Mouse (Mus musculus): Measurements from ENCODE around the gene Spag17.
"Not testable (repeated sequence)": the region's sequence is repeated elsewhere in the genome, so short reads cannot be mapped to it uniquely, and the experiment has no call there.

Spag17 gene

GRCm38 (mm10) chr3:99885187-99885811 lies at the start of gene Spag17:
TSS of gene Spag17 (plus strand) at chr3:99885406.
- no peak for DNase-seq (ENCODE audit: low spot score in 2 of 2)

- DNase-seq (ENCODE audit: low spot score in 2 of 2): no peak
Measured at GRCm38 (mm10) chr3:99842333-99842732, 42.9 kb upstream of the Spag17 start.

GRCm38 (mm10) chr3:99842808-99843207 lies 42.4 kb upstream of the Spag17 start:
- no peak for DNase-seq (ENCODE audit: low spot score in 2 of 2)

- DNase-seq (ENCODE audit: low spot score in 2 of 2): no peak
Measured at GRCm38 (mm10) chr3:99843233-99843632, 42.0 kb upstream of the Spag17 start.

- DNase-seq (ENCODE audit: low spot score in 2 of 2): no peak
Measured at GRCm38 (mm10) chr3:99850926-99851325, 34.3 kb upstream of the Spag17 start.

GRCm38 (mm10) chr3:99854595-99854994 lies 30.6 kb upstream of the Spag17 start:
- no peak for DNase-seq (ENCODE audit: low spot score in 2 of 2)

GRCm38 (mm10) chr3:99858922-99859321 lies 26.3 kb upstream of the Spag17 start:
- DNase-seq (ENCODE audit: low spot score in 2 of 2): no peak

- DNase-seq (ENCODE audit: low spot score in 2 of 2): no peak
Measured at GRCm38 (mm10) chr3:99864706-99865105, 20.5 kb upstream of the Spag17 start.

GRCm38 (mm10) chr3:99875137-99875536 lies 10.1 kb upstream of the Spag17 start:
- DNase-seq (ENCODE audit: low spot score in 2 of 2): no peak

- no peak for DNase-seq (ENCODE audit: low spot score in 2 of 2)
Measured at GRCm38 (mm10) chr3:99881498-99881897, 3.7 kb upstream of the Spag17 start.

- DNase-seq (ENCODE audit: low spot score in 2 of 2): no peak
Measured at GRCm38 (mm10) chr3:99883988-99884564, 1.1 kb upstream of the Spag17 start.

- DNase-seq (ENCODE audit: low spot score in 2 of 2): not testable (repeated sequence)
Measured at GRCm38 (mm10) chr3:99894741-99895140, 9.5 kb downstream of the Spag17 start.

- DNase-seq (ENCODE audit: low spot score in 2 of 2): no peak
Measured at GRCm38 (mm10) chr3:99913809-99914439, 28.7 kb downstream of the Spag17 start.

- no peak for DNase-seq (ENCODE audit: low spot score in 2 of 2)
Measured at GRCm38 (mm10) chr3:99922944-99923343, 37.7 kb downstream of the Spag17 start.

- DNase-seq (ENCODE audit: low spot score in 2 of 2): no peak
Measured at GRCm38 (mm10) chr3:99930920-99931620, 45.9 kb downstream of the Spag17 start.

- no peak for DNase-seq (ENCODE audit: low spot score in 2 of 2)
Measured at GRCm38 (mm10) chr3:99936159-99936558, 51.0 kb downstream of the Spag17 start.

GRCm38 (mm10) chr3:99938611-99939286 lies 53.5 kb downstream of the Spag17 start:
- DNase-seq (ENCODE audit: low spot score in 2 of 2): no peak

- no peak for DNase-seq (ENCODE audit: low spot score in 2 of 2)
Measured at GRCm38 (mm10) chr3:99945171-99945570, 60.0 kb downstream of the Spag17 start.

GRCm38 (mm10) chr3:99954039-99954602 lies 68.9 kb downstream of the Spag17 start:
- DNase-seq (ENCODE audit: low spot score in 2 of 2): no peak

GRCm38 (mm10) chr3:99956517-99956916 lies 71.3 kb downstream of the Spag17 start:
- DNase-seq (ENCODE audit: low spot score in 2 of 2): no peak

GRCm38 (mm10) chr3:99959805-99960485 lies 74.7 kb downstream of the Spag17 start:
- DNase-seq (ENCODE audit: low spot score in 2 of 2): no peak
